Mouse (Mus musculus): ENCODE data around the gene Cdc37l1. TPM values are rescaled to one million over a fixed set of nuclear protein-coding genes. Genes with fewer than 3 reads are reported as not detected.
A peak's percentile ranks its signal among the peaks of the same experiment; 100 is the strongest.

Gene Cdc37l1
- polyA plus RNA-seq, 1 experiment from 2014 or later: 51.7 TPM

DNA sequence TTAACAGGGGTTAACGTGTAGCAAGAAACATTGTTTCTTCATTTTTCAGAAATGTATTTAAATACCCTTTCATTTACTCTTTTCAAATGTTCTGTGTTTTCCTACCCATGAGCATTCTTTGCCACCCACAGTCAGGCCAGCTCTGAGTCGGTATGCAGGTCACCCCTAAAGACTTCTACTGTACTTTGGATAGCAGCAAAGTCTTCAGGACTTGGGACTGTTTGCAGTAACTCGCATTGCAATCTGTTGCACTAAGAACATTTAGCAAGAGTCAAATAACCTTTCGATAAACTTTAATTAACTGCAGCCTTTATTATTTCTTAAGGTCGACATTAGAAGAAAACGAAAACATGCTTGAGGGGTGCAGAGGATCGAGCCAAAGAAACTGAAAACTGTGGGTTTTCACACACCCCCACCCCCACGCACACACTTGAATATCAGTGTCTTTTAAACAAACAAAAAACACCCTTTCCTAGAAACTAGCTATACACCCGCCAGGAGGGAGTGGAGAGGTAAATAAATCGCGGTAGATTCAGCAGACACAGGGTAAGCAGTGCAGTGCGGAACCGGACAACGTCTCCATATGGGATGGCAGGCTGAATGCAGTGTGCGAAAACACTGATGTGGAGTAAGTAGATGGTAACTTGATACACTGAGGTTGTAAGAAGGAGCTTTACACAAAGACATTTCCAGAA, 56.0 kb downstream of the Cdc37l1 start:
- no peak overlapping the region; the same call in 1 of the 2 replicates for H3K4me2 ChIP-seq (replicated peaks; ENCODE audit: low read depth, low read length)
- ATAC-seq (ENCODE audit: low FRiP score) (no peak), DNase-seq (ENCODE audit: low spot score) (peak; percentile 33)
- no peak overlapping the region for H3K27ac ChIP-seq (ENCODE audit: low read depth, low read length)
- H3K27me3 ChIP-seq (ENCODE audit: control insufficient read depth, insufficient read depth, low read length): no peaks in the 10 kb centered on the region
- WGBS: 56% methylated on average over 15 of the region's 15 CpGs
- no peak overlapping the region for H3K9ac ChIP-seq (ENCODE audit: low read depth, low read length)
- H3K4me1 ChIP-seq (replicated peaks; ENCODE audit: control insufficient read depth, insufficient read depth, low read length): no peaks in the 10 kb centered on the region
- H3K4me3 ChIP-seq (ENCODE audit: low read depth, low read length): no peak overlapping the region
- H3K36me3 ChIP-seq (ENCODE audit: control insufficient read depth, insufficient read depth, low read length): no peaks in the 10 kb centered on the region
- H3K9me3 ChIP-seq (ENCODE audit: control insufficient read depth, low read length): no peaks in the 10 kb centered on the region

- H3K27ac ChIP-seq (ENCODE audit: low read depth, low read length): peak overlapping the region; percentile 77; the same call in 1 of the 2 replicates
- H3K27me3 ChIP-seq (ENCODE audit: control insufficient read depth, insufficient read depth, low read length): no peaks in the 10 kb centered on the region
- no peaks in the 10 kb centered on the region for H3K9me3 ChIP-seq (ENCODE audit: control insufficient read depth, low read length)
- peak overlapping the region; percentile 84 for H3K9ac ChIP-seq (ENCODE audit: low read depth, low read length)
- H3K4me1 ChIP-seq (replicated peaks; ENCODE audit: control insufficient read depth, insufficient read depth, low read length): no peaks in the 10 kb centered on the region
- peak overlapping the region; percentile 64 for H3K4me2 ChIP-seq (replicated peaks; ENCODE audit: low read depth, low read length)
- no peaks in the 10 kb centered on the region for H3K36me3 ChIP-seq (ENCODE audit: control insufficient read depth, insufficient read depth, low read length)
- H3K4me3 ChIP-seq (ENCODE audit: low read depth, low read length): peak overlapping the region; percentile 73
- 38% methylated on average over 4 of the region's 4 CpGs for WGBS
- DNase-seq (ENCODE audit: low spot score) (no peak), ATAC-seq (ENCODE audit: low FRiP score) (no peak)
Measured at GRCm38 (mm10) chr19:29046961-29047333, 56.8 kb downstream of the Cdc37l1 start.

- H3K36me3 ChIP-seq (ENCODE audit: control insufficient read depth, insufficient read depth, low read length): no peaks in the 10 kb centered on the region
- ATAC-seq (ENCODE audit: low FRiP score) (peak; percentile 92), DNase-seq (ENCODE audit: low spot score) (peak; percentile 80)
- H3K27ac ChIP-seq (ENCODE audit: low read depth, low read length): peak within 1 kb of the TSS; percentile 77
- H3K9ac ChIP-seq (ENCODE audit: low read depth, low read length): peak within 1 kb of the TSS; percentile 84
- H3K27me3 ChIP-seq (ENCODE audit: control insufficient read depth, insufficient read depth, low read length): no peaks in the 10 kb centered on the region
- no peaks in the 10 kb centered on the region for H3K4me1 ChIP-seq (replicated peaks; ENCODE audit: control insufficient read depth, insufficient read depth, low read length)
- H3K4me3 ChIP-seq (ENCODE audit: low read depth, low read length): peak within 1 kb of the TSS; percentile 73
- WGBS: under 1% methylated on average over 56 of the region's 68 CpGs
- peak within 1 kb of the TSS; percentile 64 for H3K4me2 ChIP-seq (replicated peaks; ENCODE audit: low read depth, low read length)
- no peaks in the 10 kb centered on the region for H3K9me3 ChIP-seq (ENCODE audit: control insufficient read depth, low read length)
Measured at GRCm38 (mm10) chr19:29047334-29048170, 57.4 kb downstream of the Cdc37l1 start, which contains the start of gene Ak3. Ak3 (minus strand) TSS chr19:29047961.

GRCm38 (mm10) chr19:29049401-29050075, 59.4 kb downstream of the Cdc37l1 start:
- no peak overlapping the region for H3K4me2 ChIP-seq (replicated peaks; ENCODE audit: low read depth, low read length)
- WGBS: 83% methylated on average over 12 of the region's 12 CpGs
- ATAC-seq (ENCODE audit: low FRiP score) (no peak), DNase-seq (ENCODE audit: low spot score) (no peak)
- no peak overlapping the region for H3K27ac ChIP-seq (ENCODE audit: low read depth, low read length)
- H3K9ac ChIP-seq (ENCODE audit: low read depth, low read length): no peak overlapping the region
- no peaks in the 10 kb centered on the region for H3K9me3 ChIP-seq (ENCODE audit: control insufficient read depth, low read length)
- no peak overlapping the region for H3K4me3 ChIP-seq (ENCODE audit: low read depth, low read length)
- H3K4me1 ChIP-seq (replicated peaks; ENCODE audit: control insufficient read depth, insufficient read depth, low read length): no peaks in the 10 kb centered on the region
- no peaks in the 10 kb centered on the region for H3K27me3 ChIP-seq (ENCODE audit: control insufficient read depth, insufficient read depth, low read length)
- H3K36me3 ChIP-seq (ENCODE audit: control insufficient read depth, insufficient read depth, low read length): no peaks in the 10 kb centered on the region

GRCm38 (mm10) chr19:29050186-29050980, 60.2 kb downstream of the Cdc37l1 start:
- Histone ChIP-seq H3K9me3 (ENCODE audit: control insufficient read depth, low read length) (no peaks in the 10 kb centered on the region), H3K4me2 (replicated peaks; ENCODE audit: low read depth, low read length) (no peak overlapping the region), H3K4me1 (replicated peaks; ENCODE audit: control insufficient read depth, insufficient read depth, low read length) (no peaks in the 10 kb centered on the region), H3K9ac (ENCODE audit: low read depth, low read length) (no peak overlapping the region), H3K36me3 (ENCODE audit: control insufficient read depth, insufficient read depth, low read length) (no peaks in the 10 kb centered on the region), H3K27ac (ENCODE audit: low read depth, low read length) (no peak overlapping the region), H3K4me3 (ENCODE audit: low read depth, low read length) (no peak overlapping the region), H3K27me3 (ENCODE audit: control insufficient read depth, insufficient read depth, low read length) (no peaks in the 10 kb centered on the region)
- no peak for DNase-seq (ENCODE audit: low spot score)
- 78% methylated on average over 9 of the region's 9 CpGs for WGBS
- ATAC-seq (ENCODE audit: low FRiP score): no peak

DNA sequence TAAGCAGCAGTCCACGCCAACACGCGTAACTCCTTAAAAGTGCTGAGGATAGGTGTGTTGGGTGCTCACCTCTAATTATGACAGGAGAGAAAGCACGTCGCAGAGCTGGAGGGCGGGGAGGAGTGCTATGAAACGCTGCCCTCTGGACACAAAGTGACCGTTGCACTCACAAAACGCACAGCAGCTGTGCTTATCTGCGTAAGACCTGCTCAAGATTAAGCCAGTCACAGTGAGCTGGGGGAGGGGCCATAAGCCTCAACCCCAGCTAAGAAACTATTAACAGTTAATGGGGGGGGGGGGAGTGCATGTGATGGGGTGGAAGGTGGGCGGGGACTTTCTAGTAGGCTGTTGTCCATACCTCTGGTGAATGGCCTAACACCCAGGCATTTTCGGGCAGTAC, 62.6 kb downstream of the Cdc37l1 start:
- H3K36me3 ChIP-seq (ENCODE audit: control insufficient read depth, insufficient read depth, low read length): no peaks in the 10 kb centered on the region
- ATAC-seq (ENCODE audit: low FRiP score) (no peak), DNase-seq (ENCODE audit: low spot score) (no peak)
- no peak overlapping the region for H3K27ac ChIP-seq (ENCODE audit: low read depth, low read length)
- H3K4me1 ChIP-seq (replicated peaks; ENCODE audit: control insufficient read depth, insufficient read depth, low read length): no peaks in the 10 kb centered on the region
- WGBS: 93% methylated on average over 12 of the region's 12 CpGs
- H3K27me3 ChIP-seq (ENCODE audit: control insufficient read depth, insufficient read depth, low read length): no peaks in the 10 kb centered on the region
- no peak overlapping the region for H3K4me3 ChIP-seq (ENCODE audit: low read depth, low read length)
- H3K9ac ChIP-seq (ENCODE audit: low read depth, low read length): no peak overlapping the region
- H3K4me2 ChIP-seq (replicated peaks; ENCODE audit: low read depth, low read length): no peak overlapping the region
- H3K9me3 ChIP-seq (ENCODE audit: control insufficient read depth, low read length): no peaks in the 10 kb centered on the region

GRCm38 (mm10) chr19:29054594-29054993, 64.4 kb downstream of the Cdc37l1 start:
- Histone ChIP-seq H3K36me3 (ENCODE audit: control insufficient read depth, insufficient read depth, low read length) (no peaks in the 10 kb centered on the region), H3K4me2 (replicated peaks; ENCODE audit: low read depth, low read length) (no peak overlapping the region), H3K9ac (ENCODE audit: low read depth, low read length) (no peak overlapping the region), H3K9me3 (ENCODE audit: control insufficient read depth, low read length) (no peaks in the 10 kb centered on the region), H3K27ac (ENCODE audit: low read depth, low read length) (no peak overlapping the region), H3K4me3 (ENCODE audit: low read depth, low read length) (no peak overlapping the region), H3K4me1 (replicated peaks; ENCODE audit: control insufficient read depth, insufficient read depth, low read length) (no peaks in the 10 kb centered on the region), H3K27me3 (ENCODE audit: control insufficient read depth, insufficient read depth, low read length) (no peaks in the 10 kb centered on the region)
- WGBS: 88% methylated on average over 6 of the region's 6 CpGs
- DNase-seq (ENCODE audit: low spot score) (no peak), ATAC-seq (ENCODE audit: low FRiP score) (no peak)

DNA sequence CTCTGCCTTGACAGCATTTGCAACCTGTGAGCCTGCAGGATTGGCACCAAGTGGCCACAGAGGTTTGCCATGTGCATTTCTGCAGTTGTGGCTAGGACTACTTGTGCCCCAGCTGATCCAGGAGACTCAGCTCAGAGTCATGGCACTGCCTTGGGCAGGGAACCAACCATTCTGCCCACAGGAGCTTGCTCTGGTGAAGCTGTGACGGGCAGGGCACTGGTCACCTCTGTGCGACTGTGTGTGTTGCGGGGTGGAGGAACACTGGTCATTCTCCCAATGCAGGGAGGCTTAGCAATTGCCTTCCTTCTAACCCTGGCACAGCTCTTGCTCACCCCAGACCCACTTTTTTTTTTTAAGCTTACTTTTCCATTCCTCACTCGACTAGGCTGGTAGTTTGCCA, 65.3 kb downstream of the Cdc37l1 start:
- no peak for DNase-seq (ENCODE audit: low spot score)
- Histone ChIP-seq H3K4me3 (ENCODE audit: low read depth, low read length) (no peak overlapping the region), H3K4me1 (replicated peaks; ENCODE audit: control insufficient read depth, insufficient read depth, low read length) (no peaks in the 10 kb centered on the region), H3K4me2 (replicated peaks; ENCODE audit: low read depth, low read length) (no peak overlapping the region), H3K27me3 (ENCODE audit: control insufficient read depth, insufficient read depth, low read length) (no peaks in the 10 kb centered on the region), H3K9me3 (ENCODE audit: control insufficient read depth, low read length) (no peaks in the 10 kb centered on the region), H3K9ac (ENCODE audit: low read depth, low read length) (no peak overlapping the region), H3K27ac (ENCODE audit: low read depth, low read length) (no peak overlapping the region), H3K36me3 (ENCODE audit: control insufficient read depth, insufficient read depth, low read length) (no peaks in the 10 kb centered on the region)
- 87% methylated on average over 4 of the region's 4 CpGs for WGBS
- ATAC-seq (ENCODE audit: low FRiP score): no peak

All from hindbrain, embryonic 11.5 days (tissue).